Mouse (Mus musculus) CD4-positive, CD25-positive, alpha-beta regulatory T cell, adult 9 weeks (primary cell): ENCODE results near the gene Sulf2. TPM values are rescaled to one million over a fixed set of nuclear protein-coding genes. Genes with fewer than 3 reads are reported as not detected.

Source experiments
- polyA plus RNA-seq: library from polyadenylated mRNA; unstranded; fragments of 100-300 nt; shearing (Covaris generic); gene quantifications from one replicate; pipeline ENCODE4 v1.2.1, GENCODE M21; 2017

Sulf2 gene
- 1.5 TPM for polyA plus RNA-seq

DNA sequence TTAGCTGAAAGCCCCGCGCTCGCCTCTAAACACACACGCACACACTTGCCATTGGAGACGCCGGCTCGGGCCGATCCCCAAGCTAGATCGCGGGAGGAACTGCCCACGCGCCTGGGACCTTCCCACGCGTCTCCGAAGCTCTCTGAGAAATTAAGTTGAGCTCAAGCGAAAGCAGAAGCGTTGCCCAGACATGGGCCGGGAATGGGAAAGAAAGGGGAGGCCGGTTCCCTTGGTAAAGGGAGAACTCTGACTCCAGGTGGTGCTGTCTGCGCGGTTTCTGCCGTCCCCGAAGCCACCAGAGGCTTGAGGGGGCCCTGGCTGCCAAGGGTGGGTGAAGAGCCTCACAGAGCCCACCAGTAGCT is at the start of gene Sulf2:
TSS of gene Sulf2 (minus strand) at position 210 of the 362 bp plus-strand sequence.

Other genes with a start within 250 kb of the Sulf2 start
- 156 TPM for gene Ncoa3, start 163.0 kb downstream of the Sulf2 start, polyA plus RNA-seq